Mouse (Mus musculus): ENCODE results near the gene Pick1. TPM values are rescaled to one million over a fixed set of nuclear protein-coding genes. Genes with fewer than 3 reads are reported as not detected.

Gene Pick1
- polyA plus RNA-seq, 1 experiment = 102 TPM

DNA sequence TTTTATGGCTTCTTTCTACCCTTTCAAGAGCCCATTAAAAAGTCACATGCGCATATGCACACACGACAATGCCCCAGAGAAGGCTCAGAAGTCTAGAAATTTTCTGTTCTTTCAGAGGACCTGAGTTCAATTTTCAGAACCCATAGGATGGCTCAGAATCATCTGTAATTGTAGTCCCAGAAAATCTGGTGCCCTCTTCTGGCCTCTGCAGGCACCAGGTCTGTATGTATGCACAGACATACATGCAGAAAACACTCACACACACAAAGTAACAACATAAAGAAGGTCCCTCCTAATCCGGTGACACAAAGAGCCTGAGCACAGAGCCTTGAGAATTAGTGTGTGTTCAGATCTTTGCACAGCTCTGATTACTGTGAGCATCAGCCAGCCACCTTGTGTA, 61.4 kb downstream of the Pick1 start:
- no peak for DNase-seq (ENCODE audit: low read depth)
- TF ChIP-seq POLR2A (IDR thresholded peaks at IDR 0.05; ENCODE audit: borderline replicate concordance, extremely low read depth, insufficient read depth, insufficient read length, poor library complexity, severe bottlenecking) = no peak
- TF ChIP-seq CTCF (IDR thresholded peaks at IDR 0.05; ENCODE audit: borderline replicate concordance, extremely low read depth, insufficient read depth, insufficient read length) = no peak

DNA sequence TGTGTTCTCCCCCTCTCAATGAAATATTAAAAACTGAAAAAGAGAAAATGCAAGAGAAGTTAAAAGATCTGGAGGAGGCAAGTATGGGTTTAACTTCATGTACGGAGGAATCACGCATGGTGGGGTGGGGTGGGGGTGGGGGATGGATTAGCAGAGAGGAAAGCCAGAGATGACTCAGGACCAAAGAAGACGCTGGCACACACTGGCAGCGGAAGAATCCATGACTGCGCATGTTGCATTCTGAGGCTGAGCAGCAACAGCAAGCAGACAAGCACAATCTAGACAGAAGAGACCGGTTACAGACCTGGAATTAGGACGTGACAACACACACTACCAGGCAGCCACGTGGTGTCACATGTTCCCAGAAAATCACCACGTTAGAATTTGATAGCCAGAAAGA, 63.8 kb downstream of the Pick1 start:
- no peak for DNase-seq (ENCODE audit: low read depth)
- TF ChIP-seq CTCF (IDR thresholded peaks at IDR 0.05; ENCODE audit: borderline replicate concordance, extremely low read depth, insufficient read depth, insufficient read length) (no peak), POLR2A (IDR thresholded peaks at IDR 0.05; ENCODE audit: borderline replicate concordance, extremely low read depth, insufficient read depth, insufficient read length, poor library complexity, severe bottlenecking) (no peak)

DNA sequence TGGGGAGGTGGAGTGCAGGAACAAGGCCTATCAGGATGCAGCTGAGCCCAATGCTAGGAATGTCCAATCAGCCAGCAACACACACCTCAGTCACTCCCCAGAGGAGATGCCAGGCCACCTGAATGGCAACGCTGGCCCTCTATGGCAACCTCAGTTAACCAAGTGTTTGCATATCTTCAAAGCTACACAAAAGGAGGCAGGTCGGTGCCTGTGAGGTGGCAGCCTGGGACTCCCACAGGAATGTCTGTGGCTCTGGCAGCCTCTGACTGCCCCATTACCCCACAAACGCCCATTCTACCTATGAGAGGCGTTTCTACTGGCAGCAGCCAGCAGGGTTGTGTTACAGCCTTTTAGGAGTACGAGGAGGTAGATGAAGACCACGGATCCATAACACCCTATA, 69.6 kb downstream of the Pick1 start:
- DNase-seq (ENCODE audit: low read depth) = no peak
- no peak for TF ChIP-seq CTCF (IDR thresholded peaks at IDR 0.05; ENCODE audit: borderline replicate concordance, extremely low read depth, insufficient read depth, insufficient read length)
- TF ChIP-seq POLR2A (IDR thresholded peaks at IDR 0.05; ENCODE audit: borderline replicate concordance, extremely low read depth, insufficient read depth, insufficient read length, poor library complexity, severe bottlenecking) = no peak

Other genes starting within 250 kb of the Pick1 start
- gene H1f0, start 200.7 kb upstream of the Pick1 start, polyA plus RNA-seq (2012; rRNA removed) = 198 and 310 TPM in 2 replicates
- 0.13 and 0.19 TPM in 2 replicates for gene Galr3, start 187.3 kb upstream of the Pick1 start, polyA plus RNA-seq (2012; rRNA removed)
- 60.9 and 85.5 TPM in 2 replicates for gene Ankrd54, start 166.3 kb upstream of the Pick1 start, polyA plus RNA-seq (2012; rRNA removed)
- gene Eif3l, start 154.0 kb upstream of the Pick1 start, polyA plus RNA-seq (2012; rRNA removed) = 180 and 189 TPM in 2 replicates
- gene Micall1, start 120.3 kb upstream of the Pick1 start, polyA plus RNA-seq (2012; rRNA removed) = 22.8 and 35.7 TPM in 2 replicates
- gene Polr2f, start 88.2 kb upstream of the Pick1 start, polyA plus RNA-seq (2012; rRNA removed) = 143 and 166 TPM in 2 replicates
- 14.4 and 15.9 TPM in 2 replicates for gene 1700088E04Rik, start 87.9 kb upstream of the Pick1 start, polyA plus RNA-seq (2012; rRNA removed)
- gene Sox10, start 63.9 kb upstream of the Pick1 start, polyA plus RNA-seq (2012; rRNA removed) = 5.6 and 11.3 TPM in 2 replicates
- gene Gm49486, start 218 bp downstream of the Pick1 start, polyA plus RNA-seq (2012; rRNA removed) = 1.9 and 2.5 TPM in 2 replicates
- gene Slc16a8, start 25.6 kb downstream of the Pick1 start, polyA plus RNA-seq (2012; rRNA removed) = 0.37 and 0.50 TPM in 2 replicates
- 1.8 and 2.9 TPM in 2 replicates for gene Baiap2l2, start 56.4 kb downstream of the Pick1 start, polyA plus RNA-seq (2012; rRNA removed)
- gene Pla2g6, start 99.2 kb downstream of the Pick1 start, polyA plus RNA-seq (2012; rRNA removed) = 98.9 and 153 TPM in 2 replicates
- 1.8 and 2.6 TPM in 2 replicates for gene Maff, start 117.4 kb downstream of the Pick1 start, polyA plus RNA-seq (2012; rRNA removed)
- gene Tmem184b, start 174.4 kb downstream of the Pick1 start, polyA plus RNA-seq (2012; rRNA removed) = 52.3 and 70.7 TPM in 2 replicates
- 403 and 452 TPM in 2 replicates for gene Csnk1e, start 226.4 kb downstream of the Pick1 start, polyA plus RNA-seq (2012; rRNA removed)

All from brain, embryonic 14.5 days (tissue).